Mouse (Mus musculus) cerebellum, adult (tissue): ENCODE data around the gene Fgfr3.

ENCODE experiments used
- ATAC-seq: cut with Nextera tagmentation; 2 replicates; pipeline ENCODE4 v1.9.2; 2017; ENCODE audit warnings: mild to moderate bottlenecking, moderate library complexity, mixed read lengths; ENCODE audit not compliant: insufficient number of reproducible peaks, low FRiP score, low TSS enrichment

Fgfr3 gene

DNA sequence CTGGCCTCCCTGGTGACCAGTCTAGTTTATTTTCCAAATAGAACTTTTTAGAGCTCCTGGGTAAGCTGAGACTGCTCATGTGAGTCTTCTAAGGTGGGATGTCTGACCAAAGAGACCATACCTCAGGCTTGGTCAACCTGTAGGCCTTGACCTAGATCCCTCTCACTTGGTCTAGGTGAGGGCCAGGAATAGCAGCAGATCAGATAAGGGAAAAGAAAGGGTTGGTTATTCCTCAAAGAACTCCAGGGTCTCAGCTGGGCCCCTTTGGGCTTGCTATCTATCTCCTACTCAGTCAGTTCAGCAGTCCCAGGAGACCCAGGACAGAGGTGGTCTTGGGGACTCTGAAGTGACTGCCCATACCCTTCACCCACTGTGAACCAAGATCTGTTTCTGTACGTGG lies 23.9 kb upstream of the Fgfr3 start:
- ATAC-seq, result no peak

DNA sequence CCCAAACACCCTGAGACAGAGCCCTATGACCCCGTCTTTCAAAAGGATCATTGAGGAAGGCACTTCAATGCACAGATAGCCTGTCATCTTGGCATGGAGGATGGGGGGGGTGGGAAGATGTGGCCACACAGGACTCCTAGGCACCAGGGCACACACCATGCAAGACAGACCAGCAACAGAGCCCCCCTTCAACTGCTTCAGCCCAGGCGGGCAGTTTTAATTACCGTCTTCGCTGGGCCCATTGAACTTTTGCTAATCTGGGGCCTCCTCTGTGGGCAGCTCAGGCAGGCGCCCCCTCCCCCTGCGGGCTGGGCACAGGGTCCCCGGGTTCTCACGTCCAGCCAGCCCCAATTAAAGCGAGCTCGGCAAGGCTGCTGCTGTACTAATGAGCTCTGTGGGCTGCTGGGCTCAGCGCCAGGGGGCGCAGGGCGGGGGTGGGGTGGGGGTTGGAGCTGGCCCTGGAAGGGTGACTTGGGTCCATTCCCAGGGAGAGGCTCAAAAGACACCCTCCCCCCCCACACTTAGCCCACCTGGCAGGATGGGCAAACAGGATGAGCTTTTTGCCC lies 23.4 kb upstream of the Fgfr3 start:
- ATAC-seq, result no peak

DNA sequence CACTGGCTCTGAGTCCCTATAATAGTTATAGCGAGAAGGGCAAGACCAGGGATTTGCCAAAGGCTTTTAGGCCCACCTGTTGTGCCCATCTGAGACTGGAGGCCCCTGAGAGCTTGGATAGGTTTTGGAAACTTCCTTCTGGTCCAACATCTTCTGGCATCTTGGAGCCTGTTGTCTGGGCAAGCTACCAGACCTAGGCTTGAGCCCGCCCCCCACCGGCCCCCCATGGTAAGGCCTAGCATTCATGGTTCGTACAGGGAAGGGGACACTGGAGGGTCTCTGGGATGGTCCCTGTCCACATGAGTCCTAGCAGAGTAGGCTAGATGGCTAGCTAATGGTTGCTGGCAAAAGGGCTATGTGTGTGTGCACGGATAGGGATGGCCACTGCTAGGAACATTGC lies 22.8 kb upstream of the Fgfr3 start:
- no peak for ATAC-seq

GRCm38 (mm10) chr5:33700010-33700409 lies 21.5 kb upstream of the Fgfr3 start:
- ATAC-seq, result no peak

DNA sequence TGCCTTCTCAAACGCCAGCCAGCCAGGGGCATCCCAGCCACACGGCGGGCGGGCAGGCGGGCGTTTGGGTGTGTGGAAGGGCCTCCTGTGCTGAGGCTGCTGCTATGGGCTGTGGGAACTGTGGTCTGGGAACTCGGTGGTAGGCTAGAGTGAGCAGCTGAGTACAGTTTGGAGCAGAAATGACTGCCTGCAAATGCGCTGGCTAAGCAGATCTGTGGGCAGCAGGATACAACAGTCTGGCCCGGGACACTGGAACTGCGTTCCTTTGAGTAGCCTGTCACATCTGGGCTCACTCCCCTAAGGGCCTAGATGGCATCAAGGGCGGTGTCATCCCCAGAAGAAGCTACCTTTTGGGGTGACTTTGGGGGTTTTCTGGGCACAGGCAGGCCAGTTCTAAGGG lies 19.6 kb upstream of the Fgfr3 start:
- no peak for ATAC-seq

GRCm38 (mm10) chr5:33703999-33704398 lies 17.5 kb upstream of the Fgfr3 start:
- ATAC-seq, result no peak

DNA sequence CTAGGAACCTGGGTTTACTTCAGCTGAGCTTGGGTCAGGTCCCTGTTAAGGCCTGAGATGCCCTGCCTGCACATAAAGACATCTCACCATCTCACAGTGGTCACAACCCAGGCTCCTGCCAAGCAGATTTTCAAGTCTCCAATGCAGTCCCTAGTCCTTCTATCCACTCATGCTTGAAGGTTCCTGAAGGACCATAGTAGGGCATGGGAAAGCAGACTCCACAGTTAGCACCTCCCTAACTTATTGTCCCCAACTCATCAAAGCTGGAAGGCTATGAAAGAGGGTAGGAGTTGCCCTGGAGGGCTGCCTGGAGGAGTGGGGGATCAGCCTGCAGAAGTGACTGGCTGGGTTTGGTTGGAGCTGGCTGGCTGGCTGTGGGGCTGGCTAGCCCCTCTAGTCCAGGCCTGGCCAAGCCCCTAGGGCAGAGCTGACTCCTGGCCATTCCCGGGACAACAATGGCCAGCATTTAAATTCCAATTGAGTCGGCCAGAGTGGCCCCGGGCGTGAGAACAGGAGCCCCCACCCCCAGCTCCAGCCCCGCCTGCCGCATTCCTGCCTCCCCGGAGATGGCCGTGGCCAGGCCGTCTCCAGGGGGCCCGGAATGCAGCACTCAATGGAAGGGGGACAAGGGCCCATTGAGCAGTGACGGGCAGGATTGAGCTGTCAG lies 16.4 kb upstream of the Fgfr3 start:
- no peak for ATAC-seq

- no peak for ATAC-seq
These were observed 15.7 kb upstream of the Fgfr3 start for GRCm38 (mm10) chr5:33705612-33706349.

DNA sequence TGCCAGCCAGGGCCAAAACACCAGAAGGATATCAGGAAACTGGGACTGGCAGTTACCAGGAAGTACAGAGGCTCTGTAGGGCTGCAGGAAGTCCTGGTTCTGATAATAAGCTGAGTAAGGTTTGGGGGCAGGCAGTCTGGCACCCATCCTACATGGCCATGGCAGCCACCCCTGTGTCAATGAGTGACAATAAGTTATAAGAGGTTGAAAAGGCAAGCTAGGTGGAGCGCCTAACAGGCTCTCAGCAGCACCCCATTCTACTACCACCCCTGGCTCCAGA lies 15.2 kb upstream of the Fgfr3 start:
- ATAC-seq, result no peak

- ATAC-seq, result no peak
These were observed 14.3 kb upstream of the Fgfr3 start for GRCm38 (mm10) chr5:33707163-33707562.

GRCm38 (mm10) chr5:33709037-33709436 lies 12.4 kb upstream of the Fgfr3 start:
- ATAC-seq, result no peak

- ATAC-seq, result no peak
These were observed 8.9 kb upstream of the Fgfr3 start for GRCm38 (mm10) chr5:33712550-33712949.

DNA sequence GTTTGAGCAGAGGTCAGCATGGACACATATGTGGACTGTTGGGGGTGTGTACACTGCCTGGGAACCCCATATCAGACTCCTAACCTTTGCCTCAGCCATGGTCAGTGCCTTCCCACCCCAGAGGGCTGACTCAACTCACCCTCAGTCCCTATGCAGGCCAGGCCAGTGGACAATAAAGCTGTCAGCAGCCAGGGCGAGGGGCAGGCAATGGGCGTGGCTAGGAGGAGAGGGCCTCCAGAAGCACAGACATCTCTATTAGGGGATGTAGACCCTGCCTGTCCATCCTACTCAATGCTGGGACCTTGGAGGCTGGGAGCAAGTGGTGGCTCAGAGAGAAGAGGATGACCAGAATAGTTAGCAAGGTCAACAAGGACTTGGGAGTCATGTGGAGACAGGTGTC lies 6.3 kb upstream of the Fgfr3 start:
- no peak for ATAC-seq

DNA sequence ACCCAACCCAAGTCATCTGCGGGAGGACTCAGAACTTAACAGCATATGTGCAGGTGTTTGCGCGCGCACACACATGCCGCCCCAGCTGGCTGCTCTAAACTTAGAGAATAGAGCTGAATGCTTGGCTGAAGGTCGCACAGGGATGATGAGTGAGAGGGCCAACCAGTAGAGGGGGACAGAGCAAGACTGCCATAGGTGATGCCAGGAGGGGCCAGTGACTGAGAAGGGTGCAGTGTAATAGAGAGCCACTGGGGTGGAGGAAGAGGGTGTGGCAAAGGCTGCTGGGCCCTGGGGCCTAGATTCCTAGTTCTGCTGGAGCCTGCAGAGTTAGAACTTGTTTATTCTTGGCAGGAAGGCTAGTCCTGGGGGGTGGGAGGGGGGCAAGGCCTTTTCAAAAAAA lies 5.0 kb upstream of the Fgfr3 start:
- no peak for ATAC-seq

DNA sequence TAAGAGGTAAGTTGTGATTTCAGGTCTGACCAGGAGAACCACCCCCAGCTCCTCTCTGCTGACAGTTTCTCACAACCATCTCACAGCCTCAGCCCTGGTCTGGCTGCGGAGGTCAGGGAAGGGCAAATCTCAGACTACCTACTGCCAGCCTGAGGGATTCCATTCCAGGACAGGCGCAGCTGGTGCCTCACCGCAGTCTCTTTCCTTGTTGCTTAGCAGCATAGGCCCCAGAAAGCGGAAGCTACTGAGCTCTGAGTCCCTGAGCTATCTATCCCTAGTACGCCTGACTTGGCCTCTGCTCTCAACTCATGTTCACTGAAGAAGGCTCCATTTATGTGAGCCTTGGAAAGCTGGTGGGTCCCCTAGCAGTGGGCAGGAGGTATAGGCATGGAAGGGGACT lies 3.0 kb upstream of the Fgfr3 start:
- no peak for ATAC-seq

DNA sequence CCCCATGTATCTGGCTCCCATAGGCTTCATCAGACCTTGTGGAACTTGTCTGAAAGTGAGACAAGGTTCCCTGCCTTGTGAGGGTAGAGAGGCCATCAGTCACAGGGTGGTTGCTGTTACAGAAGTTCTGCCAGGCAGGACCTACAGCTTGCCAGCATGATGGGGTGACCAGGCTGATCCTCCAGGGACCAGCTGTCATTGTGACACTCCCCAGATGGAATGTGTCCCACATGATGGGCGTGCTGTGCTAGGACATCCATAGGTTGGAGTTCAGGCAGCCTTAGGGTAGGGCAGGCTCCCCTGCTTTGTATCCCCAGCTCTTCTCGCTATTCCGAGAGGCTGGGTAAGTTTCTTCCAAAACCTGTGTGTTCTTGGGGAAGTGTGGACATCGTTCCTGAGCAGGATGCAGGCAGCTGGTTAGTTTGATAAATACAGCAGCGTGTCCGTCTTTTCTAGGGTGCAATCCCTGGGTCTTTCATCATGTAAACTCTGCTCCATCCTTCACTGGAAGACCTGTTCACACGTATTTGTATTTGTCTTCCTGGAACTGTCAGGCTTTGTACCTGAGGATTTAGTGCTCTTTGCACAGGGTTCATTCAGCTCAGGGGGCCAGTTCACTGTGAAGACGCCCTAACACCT lies 503 bp upstream of the Fgfr3 start:
- ATAC-seq, result no peak

- ATAC-seq, result no peak
These were observed 968 bp downstream of the Fgfr3 start for GRCm38 (mm10) chr5:33722266-33723018.

DNA sequence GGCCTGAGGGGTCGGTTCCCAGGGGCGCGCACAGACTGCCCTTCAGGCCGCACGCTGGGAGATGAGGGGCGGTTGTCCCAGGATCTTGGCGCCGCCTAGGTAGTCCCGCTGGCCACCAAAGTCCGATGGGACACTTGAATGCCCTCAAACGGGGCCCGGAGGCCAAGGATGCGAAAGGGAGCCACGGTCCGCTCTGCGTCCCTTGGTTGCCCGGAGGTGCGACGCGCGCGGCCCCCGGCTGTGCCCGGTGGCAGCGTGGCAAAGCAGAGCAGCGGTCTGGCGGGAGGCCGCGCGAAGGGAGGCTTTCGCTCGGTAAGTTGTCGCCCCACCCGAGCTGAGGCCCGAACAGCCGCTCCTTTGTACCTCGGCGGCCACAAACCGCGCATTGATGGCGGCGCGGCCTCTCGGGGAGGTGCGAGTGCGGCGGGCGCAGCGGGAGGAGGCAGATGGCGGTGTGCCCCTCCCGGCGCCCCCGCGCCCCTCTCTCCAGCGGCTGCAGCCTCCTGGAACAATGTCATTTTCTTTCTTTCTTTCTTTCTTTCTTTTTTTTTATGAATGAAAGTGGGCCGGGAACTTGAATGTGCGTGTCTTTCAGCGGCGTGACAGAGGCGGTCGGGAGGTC lies 1.7 kb downstream of the Fgfr3 start:
- ATAC-seq, result no peak

DNA sequence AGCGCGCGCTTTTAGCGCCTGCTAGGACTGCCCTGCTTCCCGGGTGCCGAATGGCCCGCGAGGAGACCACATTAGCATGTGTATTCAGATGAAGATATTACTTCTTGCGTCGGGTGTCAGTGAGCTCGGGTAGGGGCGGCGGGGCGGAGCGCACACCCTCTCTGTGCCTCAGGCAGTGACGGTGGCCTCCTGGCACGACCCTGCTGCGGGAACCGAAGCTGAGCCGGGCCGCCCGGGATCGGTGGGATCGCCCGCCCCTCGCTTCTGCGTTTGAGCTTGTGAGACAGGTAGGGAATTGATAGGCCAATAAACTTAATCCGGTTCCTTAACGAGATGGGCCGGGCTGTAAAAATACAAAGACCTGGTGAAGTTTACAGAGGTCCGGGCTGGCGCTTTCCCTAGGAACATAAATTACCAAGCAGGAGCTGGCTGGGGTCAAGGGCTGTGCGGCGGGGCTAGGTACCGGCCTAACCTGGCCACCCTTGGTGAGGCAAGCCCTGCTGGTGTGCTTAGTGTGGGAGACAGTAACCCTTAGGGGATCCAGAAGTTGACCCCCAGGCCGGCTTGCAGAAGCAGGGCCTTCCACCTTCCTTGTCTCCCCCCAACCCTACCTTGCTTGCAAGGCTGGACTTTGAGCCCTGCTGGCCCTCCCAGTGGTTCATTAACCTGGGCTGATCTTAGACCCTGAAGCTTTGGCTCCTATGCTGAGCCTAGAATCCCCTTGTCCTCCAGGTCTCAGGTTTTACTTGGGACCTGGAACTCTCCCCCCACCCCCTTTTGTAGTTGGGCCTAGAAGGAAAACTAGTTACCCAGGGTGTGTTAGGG lies 2.4 kb downstream of the Fgfr3 start:
- ATAC-seq, result no peak
